Mouse (Mus musculus) kidney, postnatal 0 days (tissue): ENCODE results near the gene Gm2115. TPM values are rescaled to one million over a fixed set of nuclear protein-coding genes. Genes with fewer than 3 reads are reported as not detected.

Experiments
- ATAC-seq: fragments of 200-750 bp; cut with Nextera tagmentation; replicated peaks from 2 replicates; pipeline ENCODE4 v1.8.0; 2017; ENCODE audit warnings: low read depth, moderate number of reproducible peaks, moderate TSS enrichment, moderate library complexity; ENCODE audit not compliant: low FRiP score
- DNase-seq: peaks from one replicate; pipeline ENCODE4 v3.0.0-alpha.2; 2016; ENCODE audit warnings: low spot score
- H3K27ac ChIP-seq: fragments of 300-500 bp; sonication (generic); 2 replicates; pipeline ENCODE4 v1.5.1; 2014; ENCODE audit warnings: mild to moderate bottlenecking
- H3K27me3 ChIP-seq: fragments of 300-500 bp; sonication (generic); 2 replicates; pipeline ENCODE4 v1.6.1; 2014; ENCODE audit warnings: low read length, mixed read lengths; ENCODE audit not compliant: insufficient read depth
- H3K36me3 ChIP-seq: fragments of 300-500 bp; sonication (generic); 2 replicates; pipeline ENCODE4 v1.6.1; 2014; ENCODE audit warnings: low read length, mixed read lengths; ENCODE audit not compliant: insufficient read depth
- H3K4me1 ChIP-seq: fragments of 300-500 bp; sonication (generic); replicated peaks from 2 replicates; pipeline ENCODE4 v1.6.1; 2014; ENCODE audit warnings: antibody characterized with exemption, low read length, mixed read lengths; ENCODE audit not compliant: insufficient read depth
- H3K4me2 ChIP-seq: fragments of 300-500 bp; sonication (generic); 2 replicates; pipeline ENCODE4 v1.6.1; 2014; ENCODE audit warnings: mild to moderate bottlenecking, low read length, moderate library complexity, mixed read lengths
- H3K4me3 ChIP-seq: fragments of 300-500 bp; sonication (generic); replicated peaks from 2 replicates; pipeline ENCODE4 v1.5.1; 2014; ENCODE audit warnings: low read depth, low read length
- H3K9ac ChIP-seq: fragments of 300-500 bp; sonication (generic); 2 replicates; pipeline ENCODE4 v1.6.1; 2014; ENCODE audit warnings: low read depth, low read length
- H3K9me3 ChIP-seq: fragments of 300-500 bp; sonication (generic); replicated peaks from 2 replicates; pipeline ENCODE4 v1.6.1; 2016; ENCODE audit warnings: low read length, inconsistent platforms, mixed read lengths
- CTCF ChIP-seq: IDR thresholded peaks from 2 replicates; pipeline ENCODE4 v1.5.1; 2016; ENCODE audit warnings: antibody characterized with exemption, low read depth, mild to moderate bottlenecking, moderate library complexity
- WGBS: fragments of 180-500 bp; shearing (Covaris S2); extraction: QIAGEN DNeasy Blood & Tissue Kit; methylation state at CpG from one replicate; pipeline ENCODE4 v1.1.7; 2014; 5-methylcytosine and 5-hydroxymethylcytosine counted together
- polyA plus RNA-seq: library from polyadenylated mRNA; unstranded; fragments of >200 nt; fragmentation: Nextera tagmentation; extraction: Ambion mirVana; gene quantifications from 2 replicates; pipeline ENCODE4 v1.2.1, GENCODE M21; 2015

Gm2115 gene
- polyA plus RNA-seq, 1 experiment from 2014 or later, result 0.91 TPM

DNA sequence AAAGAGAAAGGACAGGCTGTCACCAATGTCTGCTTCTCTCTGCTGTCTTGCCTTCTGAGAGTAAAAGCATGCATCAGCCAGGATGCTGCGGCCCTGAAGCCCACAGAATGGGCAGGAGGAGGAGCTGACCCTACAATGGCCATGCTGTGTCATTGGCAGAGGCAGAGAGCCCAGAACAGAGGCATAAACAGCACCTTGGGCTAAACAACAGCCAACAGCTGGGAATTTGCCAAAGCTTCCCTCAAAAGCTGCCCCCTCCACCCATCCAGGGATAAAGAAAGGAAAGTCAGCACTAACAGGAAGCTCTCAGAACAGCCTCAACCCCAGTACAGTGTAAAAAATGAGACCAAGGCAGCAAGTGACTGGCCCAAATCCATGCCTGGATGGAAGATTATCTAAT is 6.3 kb upstream of the Gm2115 start:
- Histone ChIP-seq H3K36me3 (no peaks in the 10 kb centered on the region), H3K4me2 (no peak overlapping the region), H3K9ac (no peak overlapping the region), H3K4me1 (no peaks in the 10 kb centered on the region), H3K9me3 (no peaks in the 10 kb centered on the region), H3K4me3 (no peak overlapping the region), H3K27ac (no peak overlapping the region), H3K27me3 (no peaks in the 10 kb centered on the region)
- 31% methylated on average over 1 of the region's 1 CpGs for WGBS
- no peak for TF ChIP-seq CTCF
- DNase-seq, result no peak
- ATAC-seq, result no peak

DNA sequence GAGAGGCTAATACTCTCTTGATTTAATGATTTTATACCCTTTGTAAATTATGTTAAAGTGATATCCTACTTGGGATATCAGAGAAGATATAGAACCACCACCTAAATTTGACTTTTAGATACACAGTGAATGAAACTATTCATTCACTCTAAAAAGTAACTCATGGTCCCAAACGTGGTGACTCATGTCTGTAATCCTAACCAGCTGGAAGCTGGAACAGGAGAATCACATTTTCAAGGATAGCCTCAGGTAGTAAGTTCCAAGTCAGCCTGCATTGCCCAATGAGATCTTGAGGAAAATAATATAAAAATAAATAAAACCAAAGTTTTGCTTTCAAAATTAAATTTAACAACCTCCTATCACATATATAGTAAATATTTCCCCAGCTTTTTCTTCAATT is 2.6 kb upstream of the Gm2115 start:
- WGBS, result 48% methylated on average over 1 of the region's 1 CpGs
- no peak for TF ChIP-seq CTCF
- no peaks in the 10 kb centered on the region for H3K36me3 ChIP-seq
- ATAC-seq (no peak), DNase-seq (no peak)
- H3K27me3 ChIP-seq, result peaks cover 6% of the 10 kb centered on the region; the same call in 1 of the 2 replicates
- no peak overlapping the region for H3K4me3 ChIP-seq
- no peak overlapping the region for H3K9ac ChIP-seq
- no peak overlapping the region for H3K27ac ChIP-seq
- no peaks in the 10 kb centered on the region for H3K4me1 ChIP-seq
- H3K9me3 ChIP-seq, result no peaks in the 10 kb centered on the region
- no peak overlapping the region for H3K4me2 ChIP-seq

DNA sequence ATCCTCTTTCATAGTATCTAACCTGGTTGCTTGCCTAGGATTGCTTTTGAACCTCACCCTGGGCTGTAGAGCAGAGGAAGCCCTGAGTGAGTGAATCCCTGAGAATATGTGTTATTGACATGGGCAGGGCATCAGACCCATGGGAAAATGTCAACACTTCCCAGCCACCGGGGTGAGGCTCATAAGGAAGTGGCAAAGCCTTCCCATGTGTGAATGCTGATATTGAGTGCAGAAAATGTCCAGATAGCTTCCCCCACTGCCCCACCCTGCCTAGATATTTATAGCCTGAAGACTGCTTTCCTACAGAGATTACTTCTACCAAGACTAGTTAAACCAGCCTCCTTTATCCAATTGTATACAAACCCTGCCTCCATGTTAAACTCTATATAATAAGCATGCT is 4.0 kb downstream of the Gm2115 start:
- H3K4me1 ChIP-seq, result no peaks in the 10 kb centered on the region
- ATAC-seq, result no peak
- no peak for DNase-seq

DNA sequence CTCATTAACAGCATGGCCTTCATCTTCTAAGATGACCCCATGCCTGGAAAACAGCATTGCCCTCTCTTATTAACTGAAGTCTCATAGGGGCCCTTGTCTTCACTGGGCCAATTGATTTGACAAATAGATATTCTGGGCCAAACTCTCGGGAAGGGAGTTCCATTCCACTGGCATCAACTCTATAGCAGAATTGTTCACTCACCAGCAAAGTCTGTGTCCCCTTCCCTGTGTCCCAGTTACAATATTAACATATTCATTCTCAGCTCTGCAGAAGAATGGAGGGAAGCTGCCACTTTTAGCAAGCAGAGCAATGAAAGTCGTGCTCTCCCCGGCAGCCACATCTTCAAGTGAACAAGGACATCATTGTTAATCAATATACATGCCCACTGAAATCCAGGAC is 5.9 kb downstream of the Gm2115 start:
- no peak overlapping the region for H3K4me3 ChIP-seq
- 75% methylated on average over 3 of the region's 3 CpGs for WGBS
- H3K4me2 ChIP-seq, result no peak overlapping the region

More for the DNA sequence above, 4.0 kb downstream of the Gm2115 start:
- Histone ChIP-seq H3K27ac (no peak overlapping the region), H3K9ac (no peak overlapping the region), H3K4me2 (no peak overlapping the region), H3K4me3 (no peak overlapping the region), H3K9me3 (no peaks in the 10 kb centered on the region), H3K27me3 (peaks cover 6% of the 10 kb centered on the region; the same call in 1 of the 2 replicates), H3K36me3 (no peaks in the 10 kb centered on the region)
- WGBS, result 100% methylated on average over 1 of the region's 1 CpGs
- no peak for TF ChIP-seq CTCF

DNA sequence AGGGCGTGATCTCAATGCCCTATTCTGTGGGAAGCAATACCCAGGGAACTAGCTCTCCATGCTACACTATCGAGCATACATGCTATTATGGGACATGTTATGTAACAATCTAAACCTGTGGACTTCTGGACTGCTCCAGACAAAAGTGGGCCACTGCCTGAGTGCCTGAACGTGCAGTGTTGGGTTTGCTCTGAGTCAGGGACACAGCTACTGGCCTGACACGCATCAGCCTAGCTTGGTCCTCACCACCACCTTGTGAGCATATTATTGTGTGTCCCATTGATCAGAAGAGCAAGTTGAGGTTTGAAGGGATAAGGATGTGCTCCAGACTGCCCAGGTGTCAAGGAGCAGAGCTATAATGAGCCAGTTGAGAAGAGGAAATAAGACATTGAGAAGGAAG is 16.2 kb downstream of the Gm2115 start:
- Histone ChIP-seq H3K4me3 (no peak overlapping the region), H3K27ac (no peak overlapping the region), H3K27me3 (no peaks in the 10 kb centered on the region), H3K4me1 (no peaks in the 10 kb centered on the region; the same call in 1 of the 2 replicates), H3K36me3 (no peaks in the 10 kb centered on the region), H3K9ac (no peak overlapping the region), H3K4me2 (no peak overlapping the region), H3K9me3 (no peaks in the 10 kb centered on the region)
- DNase-seq, result no peak
- no peak for TF ChIP-seq CTCF
- 90% methylated on average over 4 of the region's 4 CpGs for WGBS
- ATAC-seq, result no peak

More for the DNA sequence above, 5.9 kb downstream of the Gm2115 start:
- Histone ChIP-seq H3K36me3 (no peaks in the 10 kb centered on the region), H3K4me1 (no peaks in the 10 kb centered on the region), H3K27ac (no peak overlapping the region), H3K27me3 (no peaks in the 10 kb centered on the region), H3K9ac (no peak overlapping the region), H3K9me3 (no peaks in the 10 kb centered on the region)
- ATAC-seq, result no peak
- TF ChIP-seq CTCF, result no peak
- DNase-seq, result no peak

DNA sequence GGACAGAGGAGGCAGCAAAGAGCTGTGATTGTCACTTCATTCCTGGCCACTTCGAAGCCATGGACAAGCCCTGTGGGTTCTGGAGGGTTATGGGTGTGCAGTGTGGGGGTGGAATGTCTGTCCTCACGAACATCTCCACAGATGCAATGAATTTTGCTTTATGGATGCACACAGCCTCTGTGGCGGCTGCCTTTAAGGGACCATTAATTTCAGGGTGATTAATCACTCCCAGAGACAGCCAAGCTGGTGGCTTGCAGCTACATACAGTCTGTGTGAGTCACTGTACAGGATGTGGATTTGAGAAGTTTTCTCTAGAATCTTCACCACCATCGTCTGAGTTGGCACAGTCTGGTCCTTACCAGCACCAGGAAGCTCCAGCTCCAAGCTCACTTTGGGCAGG is 17.9 kb downstream of the Gm2115 start:
- peak; percentile 73 for ATAC-seq
- peak; percentile 72 for DNase-seq
- no peaks in the 10 kb centered on the region for H3K36me3 ChIP-seq
- H3K4me1 ChIP-seq, result no peaks in the 10 kb centered on the region; the same call in 1 of the 2 replicates
- H3K9ac ChIP-seq, result no peak overlapping the region
- TF ChIP-seq CTCF, result peak; percentile 18; the same call in 1 of the 2 replicates
- no peaks in the 10 kb centered on the region for H3K9me3 ChIP-seq
- no peaks in the 10 kb centered on the region for H3K27me3 ChIP-seq
- no peak overlapping the region for H3K27ac ChIP-seq
- no peak overlapping the region for H3K4me2 ChIP-seq
- no peak overlapping the region for H3K4me3 ChIP-seq
- 22% methylated on average over 4 of the region's 4 CpGs for WGBS

DNA sequence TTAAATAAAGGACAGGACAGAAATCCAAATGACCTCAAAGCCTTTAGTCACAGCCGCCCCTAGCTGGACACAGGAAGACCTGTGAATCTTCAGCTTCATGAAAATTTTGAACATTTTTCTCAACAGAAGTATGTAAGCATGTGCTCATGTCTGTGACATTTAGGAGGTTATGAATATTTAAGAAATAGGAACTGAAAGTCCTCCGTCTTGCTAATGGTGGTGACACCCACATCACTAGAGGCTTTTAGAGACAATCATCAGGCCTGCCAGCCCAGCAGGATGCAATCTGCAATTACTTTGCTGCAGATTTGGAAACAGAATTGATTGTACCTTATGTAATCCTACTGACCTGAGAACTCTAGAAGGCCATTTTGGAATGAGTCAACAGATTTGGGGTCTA is 22.7 kb downstream of the Gm2115 start:
- no peak for TF ChIP-seq CTCF
- DNase-seq (no peak), ATAC-seq (no peak)
- Histone ChIP-seq H3K9me3 (no peaks in the 10 kb centered on the region), H3K36me3 (no peaks in the 10 kb centered on the region), H3K27ac (no peak overlapping the region), H3K4me1 (no peaks in the 10 kb centered on the region; the same call in 1 of the 2 replicates), H3K9ac (no peak overlapping the region), H3K4me2 (no peak overlapping the region), H3K27me3 (no peaks in the 10 kb centered on the region), H3K4me3 (no peak overlapping the region)
- 87% methylated on average over 2 of the region's 2 CpGs for WGBS
